Mouse (Mus musculus) spleen, adult 2 months (tissue): ENCODE results near the gene Mcat. TPM values are rescaled to one million over a fixed set of nuclear protein-coding genes. Genes with fewer than 3 reads are reported as not detected.
A peak's percentile ranks its signal among the peaks of the same experiment; 100 is the strongest.

ENCODE experiments used
- DNase-seq, 2 experiments: peaks; one replicate each; pipeline versions ENCODE4 v3.0.0 to v3.0.0-alpha.2; 2012 to 2021; ENCODE audit warnings: low spot score in 2 of 2, low read depth in 1 of 2
- H3K27ac ChIP-seq: fragments of 200-500 bp; 2 replicates; pipeline ENCODE4 v1.5.1; 2012; ENCODE audit warnings: low read length, inconsistent platforms; ENCODE audit not compliant: insufficient read depth
- H3K27me3 ChIP-seq: fragments of 200-500 bp; 2 replicates; pipeline ENCODE4 v1.6.1; 2012; ENCODE audit warnings: mild to moderate bottlenecking, moderate library complexity, low read length, inconsistent platforms; ENCODE audit not compliant: control insufficient read depth, insufficient read depth
- H3K36me3 ChIP-seq: fragments of 200-500 bp; 2 replicates; pipeline ENCODE4 v1.6.1; 2012; ENCODE audit warnings: mild to moderate bottlenecking, low read length, inconsistent platforms; ENCODE audit not compliant: control insufficient read depth, insufficient read depth
- H3K4me1 ChIP-seq: fragments of 200-500 bp; 2 replicates; pipeline ENCODE4 v1.6.1; 2011; ENCODE audit warnings: inconsistent platforms; ENCODE audit not compliant: control insufficient read depth, insufficient read depth, insufficient read length
- H3K4me3 ChIP-seq: fragments of 200-500 bp; 2 replicates; pipeline ENCODE4 v1.5.1; 2011; ENCODE audit warnings: mild to moderate bottlenecking, inconsistent platforms; ENCODE audit not compliant: insufficient read depth, insufficient read length; ENCODE audit errors: extremely low read depth
- CTCF ChIP-seq: fragments of 200-500 bp; IDR thresholded peaks from 2 replicates; pipeline ENCODE4 v1.5.1; 2011; ENCODE audit warnings: mild to moderate bottlenecking, inconsistent platforms; ENCODE audit not compliant: insufficient read depth, insufficient read length, insufficient replicate concordance; ENCODE audit errors: extremely low read depth
- POLR2A ChIP-seq: fragments of 200-500 bp; IDR thresholded peaks from 2 replicates; pipeline ENCODE4 v1.6.1; 2011; ENCODE audit warnings: low read depth, low read length, inconsistent platforms
- WGBS: fragments of 180-500 bp; shearing (Covaris S2); methylation state at CpG from one replicate; pipeline ENCODE4 v1.1.7; 2018; 5-methylcytosine and 5-hydroxymethylcytosine counted together
- polyA plus RNA-seq: library from polyadenylated mRNA; depleted of rRNA; stranded (reverse); fragments of >200 nt; gene quantifications from 2 replicates; pipeline ENCODE4 v1.2.3, GENCODE M21; 2012; rRNA removed

The Mcat gene
- polyA plus RNA-seq, 1 experiment, result 19.1 TPM

GRCm38 (mm10) chr15:83497299-83497698 lies 66.3 kb downstream of the Mcat start:
- Histone ChIP-seq H3K36me3 (peaks cover 4% of the 10 kb centered on the region; the same call in 1 of the 2 replicates), H3K27me3 (no peaks in the 10 kb centered on the region), H3K4me3 (no peak overlapping the region), H3K4me1 (no peaks in the 10 kb centered on the region), H3K27ac (no peak overlapping the region)
- DNase-seq, result peak in 1 of 2 experiments; percentile 9
- TF ChIP-seq CTCF, result 0 out of 2 replicates have a peak, but pooled peaks have one; percentile 4
- no peak for TF ChIP-seq POLR2A
- WGBS, result 89% methylated on average over 6 of the region's 6 CpGs

Other genes starting within 250 kb of the Mcat start
- 14.6 TPM in 2 replicates for gene Arfgap3, start 213.5 kb downstream of the Mcat start, polyA plus RNA-seq
- gene Pacsin2, start 99.2 kb downstream of the Mcat start, polyA plus RNA-seq, result 27.4 and 27.6 TPM in 2 replicates
- gene Ttll1, start 52.9 kb downstream of the Mcat start, polyA plus RNA-seq, result 4.4 TPM in 2 replicates
- 3.7 and 4.7 TPM in 2 replicates for gene Bik, start 36.9 kb downstream of the Mcat start, polyA plus RNA-seq
- gene Tspo, start 195 bp downstream of the Mcat start, polyA plus RNA-seq, result 257 and 293 TPM in 2 replicates
- gene Ttll12, start 31.4 kb upstream of the Mcat start, polyA plus RNA-seq, result 19.9 and 23.6 TPM in 2 replicates
- 8.8 and 10.0 TPM in 2 replicates for gene Scube1, start 161.2 kb upstream of the Mcat start, polyA plus RNA-seq
- gene Mpped1, start 215.7 kb upstream of the Mcat start, polyA plus RNA-seq, result 1.1 and 1.5 TPM in 2 replicates